Mouse (Mus musculus) limb, embryonic 14.5 days (tissue): ENCODE results near the gene Taok1. TPM values are rescaled to one million over a fixed set of nuclear protein-coding genes. Genes with fewer than 3 reads are reported as not detected.
A peak's percentile ranks its signal among the peaks of the same experiment; 100 is the strongest.

ENCODE experiments used
- ATAC-seq: fragments of 200-750 bp; cut with Nextera tagmentation; 2 replicates; pipeline ENCODE4 v1.8.0; 2017; ENCODE audit warnings: low read depth, moderate number of reproducible peaks, moderate TSS enrichment; ENCODE audit not compliant: low FRiP score
- DNase-seq: peaks from one replicate; pipeline ENCODE4 v3.0.0-alpha.2; 2015; ENCODE audit warnings: low spot score
- H3K27ac ChIP-seq: fragments of 300-500 bp; sonication (generic); replicated peaks from 2 replicates; pipeline ENCODE4 v1.5.1; 2014; ENCODE audit warnings: low read depth, mild to moderate bottlenecking, low read length, moderate library complexity, mixed read lengths
- H3K27me3 ChIP-seq: fragments of 300-500 bp; sonication (generic); 2 replicates; pipeline ENCODE4 v1.6.1; 2014; ENCODE audit warnings: low read length, mixed read lengths; ENCODE audit not compliant: control insufficient read depth, insufficient read depth
- H3K36me3 ChIP-seq: fragments of 300-500 bp; sonication (generic); 2 replicates; pipeline ENCODE4 v1.6.1; 2014; ENCODE audit warnings: mild to moderate bottlenecking, low read length, moderate library complexity, mixed read lengths; ENCODE audit not compliant: control insufficient read depth, insufficient read depth
- H3K4me1 ChIP-seq: fragments of 300-500 bp; sonication (generic); 2 replicates; pipeline ENCODE4 v1.6.1; 2014; ENCODE audit warnings: antibody characterized with exemption, low read length, mixed read lengths; ENCODE audit not compliant: control insufficient read depth, insufficient read depth
- H3K4me2 ChIP-seq: fragments of 300-500 bp; sonication (generic); replicated peaks from 2 replicates; pipeline ENCODE4 v1.6.1; 2014; ENCODE audit warnings: low read depth, mild to moderate bottlenecking, low read length, moderate library complexity; ENCODE audit not compliant: severe bottlenecking
- H3K4me3 ChIP-seq: fragments of 300-500 bp; sonication (generic); replicated peaks from 2 replicates; pipeline ENCODE4 v1.5.1; 2014; ENCODE audit warnings: low read length
- H3K9ac ChIP-seq: fragments of 300-500 bp; sonication (generic); 2 replicates; pipeline ENCODE4 v1.6.1; 2014; ENCODE audit warnings: mild to moderate bottlenecking, low read depth, low read length, moderate library complexity; ENCODE audit not compliant: severe bottlenecking
- H3K9me3 ChIP-seq: fragments of 300-500 bp; sonication (generic); 2 replicates; pipeline ENCODE4 v1.6.1; 2016; ENCODE audit warnings: low read length; ENCODE audit not compliant: control insufficient read depth
- POLR2A ChIP-seq: fragments of 200-500 bp; IDR thresholded peaks from 2 replicates; pipeline ENCODE4 v1.8.0; 2012; ENCODE audit warnings: inconsistent platforms, mild to moderate bottlenecking, moderate library complexity, borderline replicate concordance; ENCODE audit not compliant: insufficient read depth, insufficient read length; ENCODE audit errors: extremely low read depth
- WGBS: fragments of 180-500 bp; shearing (Covaris S2); extraction: QIAGEN DNeasy Blood & Tissue Kit; methylation state at CpG from one replicate; pipeline ENCODE4 v1.1.7; 2014; 5-methylcytosine and 5-hydroxymethylcytosine counted together
- polyA plus RNA-seq, 2 experiments: library from polyadenylated mRNA; depleted of rRNA in 1 of 2; stranded (reverse) in 1 of 2; unstranded in 1 of 2; fragments of >200 nt; fragmentation: Nextera tagmentation in 1 of 2; extraction: Ambion mirVana in 1 of 2; gene quantifications; 2 replicates each; pipeline versions ENCODE4 v1.2.1 to v1.2.3; 2012 to 2014

Taok1 gene
- polyA plus RNA-seq, 2 experiments = 11.8 to 19.2 TPM

DNA sequence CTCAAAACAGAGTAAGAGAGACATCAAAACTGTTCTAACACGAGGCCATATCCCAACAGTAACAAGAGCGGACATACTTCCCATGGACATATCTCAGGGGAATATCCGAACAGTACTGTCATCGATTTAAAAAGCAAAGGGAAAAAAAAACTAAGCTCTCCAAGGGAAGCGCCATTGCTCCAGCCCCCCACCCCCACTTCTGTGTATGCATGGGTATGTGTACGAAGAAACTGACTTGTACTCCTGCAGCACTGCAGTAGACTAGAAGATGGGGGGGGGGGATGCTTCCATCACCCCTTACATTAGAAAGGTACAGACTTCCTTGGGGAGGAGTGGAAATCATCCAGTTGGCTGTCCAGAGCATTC is 1.2 kb downstream of the Taok1 start:
- ATAC-seq (no peak), DNase-seq (no peak)
- Histone ChIP-seq H3K4me1 (0 out of 2 replicates have a peak, but pooled peaks cover 6% of the 10 kb centered on the region), H3K9ac (peak overlapping the region; percentile 99), H3K27me3 (no peaks in the 10 kb centered on the region), H3K27ac (peak overlapping the region; percentile 95; the same call in 1 of the 2 replicates), H3K4me2 (peak overlapping the region; percentile 82), H3K9me3 (no peaks in the 10 kb centered on the region), H3K4me3 (peak overlapping the region; percentile 99), H3K36me3 (peaks cover 6% of the 10 kb centered on the region)
- WGBS = 11% methylated on average over 6 of the region's 6 CpGs
- no peak for TF ChIP-seq POLR2A

DNA sequence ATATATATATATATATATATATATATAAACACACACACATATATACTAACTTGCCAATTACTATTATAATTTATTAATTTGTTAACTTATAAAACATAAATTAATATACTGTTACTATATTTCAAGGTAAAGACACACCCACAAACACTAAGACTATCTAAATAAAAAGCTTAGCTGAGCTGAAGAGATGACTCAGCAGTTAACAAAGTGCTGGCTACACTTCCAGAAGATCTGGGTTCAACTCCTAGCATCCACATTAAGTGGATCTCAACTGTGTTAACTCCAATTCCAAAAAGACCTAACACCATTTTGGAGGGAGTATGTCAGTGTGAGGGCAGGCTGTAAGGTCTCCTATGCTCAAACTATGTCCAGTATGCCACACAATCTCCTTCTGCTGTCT is 10.3 kb downstream of the Taok1 start:
- Histone ChIP-seq H3K27ac (no peak overlapping the region), H3K27me3 (no peaks in the 10 kb centered on the region), H3K36me3 (peaks cover 18% of the 10 kb centered on the region; the same call in 1 of the 2 replicates), H3K4me3 (no peak overlapping the region), H3K9ac (no peak overlapping the region), H3K9me3 (no peaks in the 10 kb centered on the region), H3K4me2 (no peak overlapping the region), H3K4me1 (no peaks in the 10 kb centered on the region)
- no peak for TF ChIP-seq POLR2A
- DNase-seq (no peak), ATAC-seq (no peak)

GRCm38 (mm10) chr11:77591388-77591787 is 16.2 kb downstream of the Taok1 start:
- Histone ChIP-seq H3K4me2 (no peak overlapping the region), H3K27me3 (no peaks in the 10 kb centered on the region), H3K27ac (no peak overlapping the region), H3K4me3 (no peak overlapping the region), H3K4me1 (no peaks in the 10 kb centered on the region), H3K9ac (no peak overlapping the region), H3K36me3 (peaks cover 12% of the 10 kb centered on the region), H3K9me3 (no peaks in the 10 kb centered on the region)
- ATAC-seq (no peak), DNase-seq (no peak)
- 91% methylated on average over 2 of the region's 2 CpGs for WGBS
- no peak for TF ChIP-seq POLR2A

- ATAC-seq = no peak
- TF ChIP-seq POLR2A = no peak
- 96% methylated on average over 2 of the region's 2 CpGs for WGBS
- Histone ChIP-seq H3K27me3 (no peaks in the 10 kb centered on the region), H3K27ac (no peak overlapping the region), H3K4me1 (no peaks in the 10 kb centered on the region), H3K9me3 (no peaks in the 10 kb centered on the region), H3K9ac (no peak overlapping the region), H3K4me3 (no peak overlapping the region), H3K36me3 (peaks cover 10% of the 10 kb centered on the region), H3K4me2 (no peak overlapping the region)
- no peak for DNase-seq
Observed at GRCm38 (mm10) chr11:77590801-77591200, 16.8 kb downstream of the Taok1 start.

DNA sequence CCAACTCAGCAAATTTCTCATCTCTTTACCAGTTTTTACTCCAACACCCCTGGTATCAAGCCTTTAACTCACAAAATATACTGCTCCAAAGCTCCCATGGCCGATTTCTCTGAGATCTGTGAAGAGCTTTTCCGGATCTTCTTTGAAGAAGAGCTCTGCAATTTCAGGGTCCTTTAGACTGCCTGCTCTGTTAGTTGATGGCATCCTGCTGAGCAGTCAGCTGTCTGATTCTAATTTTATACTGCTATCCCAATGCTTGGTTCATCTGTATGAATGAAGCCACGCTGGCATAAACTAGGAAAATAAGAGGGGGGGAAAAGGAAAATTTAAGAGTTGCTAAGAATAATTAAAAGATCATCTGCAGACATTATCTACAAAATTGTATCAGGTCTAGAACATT is 22.4 kb downstream of the Taok1 start:
- no peak for TF ChIP-seq POLR2A
- Histone ChIP-seq H3K4me1 (no peaks in the 10 kb centered on the region), H3K27me3 (no peaks in the 10 kb centered on the region), H3K9me3 (no peaks in the 10 kb centered on the region), H3K36me3 (peaks cover 41% of the 10 kb centered on the region), H3K4me3 (no peak overlapping the region), H3K4me2 (no peak overlapping the region), H3K9ac (no peak overlapping the region), H3K27ac (no peak overlapping the region)
- WGBS = 86% methylated on average over 3 of the region's 3 CpGs
- ATAC-seq (no peak), DNase-seq (no peak)

- no peak overlapping the region for H3K4me3 ChIP-seq
- H3K9me3 ChIP-seq = no peaks in the 10 kb centered on the region
- H3K36me3 ChIP-seq = peaks cover 80% of the 10 kb centered on the region
- no peaks in the 10 kb centered on the region for H3K4me1 ChIP-seq
- no peak for DNase-seq
- H3K4me2 ChIP-seq = no peak overlapping the region
- no peak for TF ChIP-seq POLR2A
- H3K27me3 ChIP-seq = no peaks in the 10 kb centered on the region
- H3K27ac ChIP-seq = no peak overlapping the region
- 94% methylated on average over 7 of the region's 7 CpGs for WGBS
- ATAC-seq = no peak
- H3K9ac ChIP-seq = no peak overlapping the region
Observed at GRCm38 (mm10) chr11:77545261-77545660, 62.4 kb downstream of the Taok1 start.
